Mouse (Mus musculus) bone marrow, adult 2 months (tissue): ENCODE data around the gene Traip.

ENCODE experiments used
- CTCF ChIP-seq: fragments of 200-500 bp; IDR thresholded peaks from 2 replicates; pipeline ENCODE4 v1.5.1; 2011; ENCODE audit warnings: low read length, control low read depth; ENCODE audit not compliant: control insufficient read depth, insufficient read depth
- POLR2A ChIP-seq: fragments of 200-500 bp; IDR thresholded peaks from 2 replicates; pipeline ENCODE4 v1.6.1; 2011; ENCODE audit warnings: low read depth, mild to moderate bottlenecking, control low read depth, low read length, borderline replicate concordance; ENCODE audit not compliant: control insufficient read depth

DNA sequence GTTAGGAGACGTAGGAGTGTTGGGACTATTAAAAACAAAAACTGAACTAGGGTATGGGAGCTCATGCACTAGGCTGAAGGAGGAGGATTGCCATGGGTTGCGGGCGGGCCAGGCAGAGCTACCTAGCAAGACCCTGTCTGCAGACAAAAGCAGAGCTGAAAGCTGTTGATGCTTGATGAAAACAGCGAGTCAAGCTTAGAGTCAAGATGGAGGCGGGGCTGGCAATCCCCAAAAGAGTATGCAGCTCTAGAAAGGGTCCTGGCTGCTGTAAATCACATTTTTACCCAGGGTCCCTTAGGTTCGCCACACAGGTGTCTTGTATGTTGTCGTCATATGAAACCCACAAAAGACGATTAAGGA, 53.6 kb downstream of the Traip start:
- TF ChIP-seq POLR2A = no peak
- TF ChIP-seq CTCF = no peak
